Mouse (Mus musculus): ENCODE measurements around the gene Clec4a1.

The Clec4a1 gene

GRCm38 (mm10) chr6:122921451-122921850 is at the start of gene Clec4a1:
Gene Clec4a1, plus strand, starts transcription at chr6:122921848.
- no peak for DNase-seq

- DNase-seq = peak; percentile 20 to 22
These were observed 48.8 kb upstream of the Clec4a1 start for GRCm38 (mm10) chr6:122872800-122873199.

- DNase-seq = peak; percentile 91 to 95
These were observed 47.6 kb upstream of the Clec4a1 start, which contains the start of gene Necap1 for GRCm38 (mm10) chr6:122873871-122874719. Gene Necap1, plus strand, starts transcription at chr6:122874474.

- no peak for DNase-seq
These were observed 46.8 kb upstream of the Clec4a1 start for GRCm38 (mm10) chr6:122874720-122875389.

- no peak for DNase-seq
These were observed 42.4 kb upstream of the Clec4a1 start for GRCm38 (mm10) chr6:122879141-122879735.

GRCm38 (mm10) chr6:122879781-122880505 is 41.7 kb upstream of the Clec4a1 start:
- DNase-seq = no peak

GRCm38 (mm10) chr6:122881287-122881686 is 40.4 kb upstream of the Clec4a1 start:
- no peak for DNase-seq

- DNase-seq = no peak
These were observed 38.0 kb upstream of the Clec4a1 start for GRCm38 (mm10) chr6:122883603-122884002.

- DNase-seq = no peak
These were observed 32.0 kb upstream of the Clec4a1 start for GRCm38 (mm10) chr6:122889599-122889998.

- DNase-seq = peak; percentile 34 to 76
These were observed 29.1 kb upstream of the Clec4a1 start for GRCm38 (mm10) chr6:122892442-122893049.

- no peak for DNase-seq
These were observed 1.7 kb upstream of the Clec4a1 start for GRCm38 (mm10) chr6:122919922-122920321.

- no peak for DNase-seq
These were observed 13.2 kb downstream of the Clec4a1 start for GRCm38 (mm10) chr6:122934845-122935244.

GRCm38 (mm10) chr6:122939618-122940017 is 18.0 kb downstream of the Clec4a1 start:
- DNase-seq = no peak

- DNase-seq = no peak
These were observed 25.1 kb downstream of the Clec4a1 start for GRCm38 (mm10) chr6:122946760-122947159.

GRCm38 (mm10) chr6:122952401-122952800 is 30.8 kb downstream of the Clec4a1 start, which contains the start of gene Clec4a3:
Gene Clec4a3, plus strand, starts transcription at chr6:122952515.
- peak; percentile 23 to 42 for DNase-seq

- no peak for DNase-seq
These were observed 42.9 kb downstream of the Clec4a1 start for GRCm38 (mm10) chr6:122964562-122964961.

- no peak for DNase-seq
These were observed 47.4 kb downstream of the Clec4a1 start for GRCm38 (mm10) chr6:122969048-122969447.

Data from spleen, adult 18-20 months (tissue).